Mouse (Mus musculus): Measurements from ENCODE around the gene Ttc28. TPM values are rescaled to one million over a fixed set of nuclear protein-coding genes. Genes with fewer than 3 reads are reported as not detected.

Ttc28 gene
- polyA plus RNA-seq, 1 experiment: 3.4 TPM

DNA sequence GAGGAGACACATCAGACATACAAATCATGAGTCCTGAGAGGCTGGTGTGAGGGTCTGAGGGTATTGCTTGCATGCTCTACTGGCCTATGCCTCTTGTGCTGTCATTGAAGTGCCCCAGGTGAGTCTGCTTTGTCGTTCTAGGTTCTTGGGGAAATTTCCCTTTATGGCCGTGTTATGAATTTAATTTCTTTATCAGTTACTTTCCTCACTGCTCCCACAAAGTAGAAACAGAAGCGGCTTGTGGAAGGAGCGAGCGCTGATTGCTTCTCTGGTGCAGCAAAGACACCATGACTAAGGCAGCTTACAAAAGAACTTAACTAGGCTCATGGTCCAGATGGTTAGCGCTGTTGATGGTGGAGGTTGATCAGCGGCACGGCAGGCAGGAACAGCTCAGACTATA lies 64.7 kb downstream of the Ttc28 start:
- no peak overlapping the region for H3ac ChIP-seq (ENCODE audit: control insufficient read depth, insufficient read length, low read depth)
- H3K79me3 ChIP-seq (ENCODE audit: low read depth): no peaks in the 10 kb centered on the region
- H3K36me3 ChIP-seq (ENCODE audit: control insufficient read depth, insufficient read depth): no peaks in the 10 kb centered on the region
- TF ChIP-seq USF1 (IDR thresholded peaks at IDR 0.05; ENCODE audit: low read depth): no peak
- no peak for TF ChIP-seq MAX (IDR thresholded peaks at IDR 0.05)
- TF ChIP-seq FOSL1 (IDR thresholded peaks at IDR 0.05; ENCODE audit: insufficient read depth, low read length, poor library complexity, severe bottlenecking): no peak
- no peak for TF ChIP-seq CEBPB (IDR thresholded peaks at IDR 0.05; ENCODE audit: low read depth)
- no peak for TF ChIP-seq MYOD1 (IDR thresholded peaks at IDR 0.05; ENCODE audit: control insufficient read depth, insufficient read length, low read depth)
- no peak for TF ChIP-seq CTCF (IDR thresholded peaks at IDR 0.05; ENCODE audit: control insufficient read depth, insufficient read depth, insufficient read length)
- TF ChIP-seq MYOG (IDR thresholded peaks at IDR 0.05; ENCODE audit: control insufficient read depth, extremely low read depth, insufficient read length): no peak
- no peak overlapping the region for H3K4me3 ChIP-seq (ENCODE audit: insufficient read depth, poor library complexity, severe bottlenecking)
- H3K27me3 ChIP-seq (ENCODE audit: control insufficient read depth, insufficient read depth, insufficient read length): no peaks in the 10 kb centered on the region
- H3K79me2 ChIP-seq (ENCODE audit: control insufficient read depth, insufficient read depth): no peaks in the 10 kb centered on the region

DNA sequence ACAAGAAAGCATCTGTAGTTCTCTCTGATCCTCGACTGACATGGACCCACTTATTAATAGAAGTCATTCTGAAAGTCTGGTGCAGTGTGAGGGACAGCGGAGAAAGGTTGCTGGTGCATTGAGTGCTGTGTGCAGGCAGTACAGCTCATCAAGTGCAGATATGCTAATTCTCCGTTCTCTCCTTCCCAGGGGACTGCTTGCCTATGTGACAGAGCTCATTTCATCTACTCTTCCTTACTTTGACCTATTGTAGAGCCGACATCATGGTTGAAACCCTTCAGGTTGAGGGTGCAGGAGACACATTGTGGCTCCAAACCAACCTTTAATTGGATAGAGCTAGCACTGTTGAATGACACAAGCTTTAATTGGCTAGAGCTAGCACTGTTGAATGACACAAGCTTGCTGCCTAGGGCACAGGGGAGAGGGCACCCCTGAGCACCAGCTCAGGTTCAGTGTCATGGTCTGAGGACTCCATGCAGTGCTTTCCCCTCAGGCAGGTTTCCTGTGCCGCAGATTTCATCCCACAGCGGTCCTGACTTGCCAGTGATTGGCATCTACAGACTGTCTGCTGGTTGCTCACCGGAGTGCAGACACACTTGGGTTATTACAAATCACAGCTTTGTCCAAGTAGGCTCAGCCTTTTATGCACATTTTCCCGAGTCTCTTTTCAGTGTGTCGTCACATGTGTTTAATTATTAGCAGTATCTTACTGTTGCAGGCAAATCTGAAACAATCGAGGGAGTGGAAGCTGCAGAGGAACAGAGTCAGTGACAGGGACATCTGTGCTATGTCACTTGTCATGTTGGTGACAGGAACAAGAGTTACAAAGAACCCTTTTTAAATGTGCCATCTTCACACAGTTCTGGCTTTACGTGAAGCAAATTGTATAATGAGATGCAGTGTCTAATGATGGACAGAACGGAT lies 69.1 kb downstream of the Ttc28 start:
- Histone ChIP-seq H3K36me3 (ENCODE audit: control insufficient read depth, insufficient read depth) (no peaks in the 10 kb centered on the region), H3K27me3 (ENCODE audit: control insufficient read depth, insufficient read depth, insufficient read length) (no peaks in the 10 kb centered on the region), H3K79me2 (ENCODE audit: control insufficient read depth, insufficient read depth) (no peaks in the 10 kb centered on the region), H3K4me3 (ENCODE audit: insufficient read depth, poor library complexity, severe bottlenecking) (no peak overlapping the region), H3ac (ENCODE audit: control insufficient read depth, insufficient read length, low read depth) (no peak overlapping the region), H3K79me3 (ENCODE audit: low read depth) (no peaks in the 10 kb centered on the region)
- TF ChIP-seq CEBPB (IDR thresholded peaks at IDR 0.05; ENCODE audit: low read depth) (no peak), CTCF (IDR thresholded peaks at IDR 0.05; ENCODE audit: control insufficient read depth, insufficient read depth, insufficient read length) (no peak), MYOG (IDR thresholded peaks at IDR 0.05; ENCODE audit: control insufficient read depth, extremely low read depth, insufficient read length) (no peak), MAX (IDR thresholded peaks at IDR 0.05) (no peak), MYOD1 (IDR thresholded peaks at IDR 0.05; ENCODE audit: control insufficient read depth, insufficient read length, low read depth) (no peak), FOSL1 (IDR thresholded peaks at IDR 0.05; ENCODE audit: insufficient read depth, low read length, poor library complexity, severe bottlenecking) (no peak), USF1 (IDR thresholded peaks at IDR 0.05; ENCODE audit: low read depth) (no peak)

GRCm38 (mm10) chr5:110949791-110950190 lies 70.2 kb downstream of the Ttc28 start:
- H3K4me3 ChIP-seq (ENCODE audit: insufficient read depth, poor library complexity, severe bottlenecking): no peak overlapping the region
- H3ac ChIP-seq (ENCODE audit: control insufficient read depth, insufficient read length, low read depth): no peak overlapping the region
- TF ChIP-seq CEBPB (IDR thresholded peaks at IDR 0.05; ENCODE audit: low read depth) (no peak), MYOG (IDR thresholded peaks at IDR 0.05; ENCODE audit: control insufficient read depth, extremely low read depth, insufficient read length) (no peak), MYOD1 (IDR thresholded peaks at IDR 0.05; ENCODE audit: control insufficient read depth, insufficient read length, low read depth) (no peak), MAX (IDR thresholded peaks at IDR 0.05) (no peak), CTCF (IDR thresholded peaks at IDR 0.05; ENCODE audit: control insufficient read depth, insufficient read depth, insufficient read length) (no peak), FOSL1 (IDR thresholded peaks at IDR 0.05; ENCODE audit: insufficient read depth, low read length, poor library complexity, severe bottlenecking) (no peak), USF1 (IDR thresholded peaks at IDR 0.05; ENCODE audit: low read depth) (no peak)
- no peaks in the 10 kb centered on the region for H3K79me3 ChIP-seq (ENCODE audit: low read depth)
- no peaks in the 10 kb centered on the region for H3K27me3 ChIP-seq (ENCODE audit: control insufficient read depth, insufficient read depth, insufficient read length)
- H3K36me3 ChIP-seq (ENCODE audit: control insufficient read depth, insufficient read depth): no peaks in the 10 kb centered on the region
- no peaks in the 10 kb centered on the region for H3K79me2 ChIP-seq (ENCODE audit: control insufficient read depth, insufficient read depth)

- no peaks in the 10 kb centered on the region for H3K79me3 ChIP-seq (ENCODE audit: low read depth)
- H3K36me3 ChIP-seq (ENCODE audit: control insufficient read depth, insufficient read depth): no peaks in the 10 kb centered on the region
- TF ChIP-seq USF1 (IDR thresholded peaks at IDR 0.05; ENCODE audit: low read depth): no peak
- no peak for TF ChIP-seq MAX (IDR thresholded peaks at IDR 0.05)
- TF ChIP-seq FOSL1 (IDR thresholded peaks at IDR 0.05; ENCODE audit: insufficient read depth, low read length, poor library complexity, severe bottlenecking): no peak
- no peak for TF ChIP-seq MYOG (IDR thresholded peaks at IDR 0.05; ENCODE audit: control insufficient read depth, extremely low read depth, insufficient read length)
- TF ChIP-seq CTCF (IDR thresholded peaks at IDR 0.05; ENCODE audit: control insufficient read depth, insufficient read depth, insufficient read length): no peak
- TF ChIP-seq CEBPB (IDR thresholded peaks at IDR 0.05; ENCODE audit: low read depth): no peak
- TF ChIP-seq MYOD1 (IDR thresholded peaks at IDR 0.05; ENCODE audit: control insufficient read depth, insufficient read length, low read depth): no peak
- H3K27me3 ChIP-seq (ENCODE audit: control insufficient read depth, insufficient read depth, insufficient read length): no peaks in the 10 kb centered on the region
- H3ac ChIP-seq (ENCODE audit: control insufficient read depth, insufficient read length, low read depth): no peak overlapping the region
- no peaks in the 10 kb centered on the region for H3K79me2 ChIP-seq (ENCODE audit: control insufficient read depth, insufficient read depth)
- H3K4me3 ChIP-seq (ENCODE audit: insufficient read depth, poor library complexity, severe bottlenecking): no peak overlapping the region
Measured at GRCm38 (mm10) chr5:110958196-110958595, 78.6 kb downstream of the Ttc28 start.

DNA sequence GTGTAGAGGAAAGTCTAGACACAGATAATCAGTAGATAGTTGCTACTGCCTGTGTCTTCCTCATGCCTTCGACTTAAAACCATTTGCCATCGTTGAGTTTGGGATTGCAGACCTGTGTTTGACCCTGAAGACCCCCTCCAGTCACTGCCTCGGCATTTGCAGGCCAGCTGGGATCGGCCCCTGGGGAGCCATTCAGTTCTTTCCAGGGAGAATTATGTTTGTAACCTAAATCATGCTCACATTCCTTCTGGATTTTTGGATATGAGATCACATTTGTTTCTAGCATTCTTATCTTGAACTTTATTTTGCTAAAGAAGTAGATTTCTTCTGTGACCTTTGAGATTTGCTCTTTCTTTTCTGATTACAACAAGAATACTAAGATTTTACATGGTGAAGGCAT lies 80.5 kb downstream of the Ttc28 start:
- Histone ChIP-seq H3K36me3 (ENCODE audit: control insufficient read depth, insufficient read depth) (no peaks in the 10 kb centered on the region), H3K79me3 (ENCODE audit: low read depth) (no peaks in the 10 kb centered on the region), H3ac (ENCODE audit: control insufficient read depth, insufficient read length, low read depth) (no peak overlapping the region), H3K79me2 (ENCODE audit: control insufficient read depth, insufficient read depth) (no peaks in the 10 kb centered on the region), H3K27me3 (ENCODE audit: control insufficient read depth, insufficient read depth, insufficient read length) (no peaks in the 10 kb centered on the region), H3K4me3 (ENCODE audit: insufficient read depth, poor library complexity, severe bottlenecking) (no peak overlapping the region)
- TF ChIP-seq CEBPB (IDR thresholded peaks at IDR 0.05; ENCODE audit: low read depth) (no peak), FOSL1 (IDR thresholded peaks at IDR 0.05; ENCODE audit: insufficient read depth, low read length, poor library complexity, severe bottlenecking) (no peak), USF1 (IDR thresholded peaks at IDR 0.05; ENCODE audit: low read depth) (no peak), MYOD1 (IDR thresholded peaks at IDR 0.05; ENCODE audit: control insufficient read depth, insufficient read length, low read depth) (no peak), CTCF (IDR thresholded peaks at IDR 0.05; ENCODE audit: control insufficient read depth, insufficient read depth, insufficient read length) (no peak), MYOG (IDR thresholded peaks at IDR 0.05; ENCODE audit: control insufficient read depth, extremely low read depth, insufficient read length) (no peak), MAX (IDR thresholded peaks at IDR 0.05) (no peak)
